Mouse (Mus musculus): Measurements from ENCODE around the gene Nrxn2.

Gene Nrxn2

DNA sequence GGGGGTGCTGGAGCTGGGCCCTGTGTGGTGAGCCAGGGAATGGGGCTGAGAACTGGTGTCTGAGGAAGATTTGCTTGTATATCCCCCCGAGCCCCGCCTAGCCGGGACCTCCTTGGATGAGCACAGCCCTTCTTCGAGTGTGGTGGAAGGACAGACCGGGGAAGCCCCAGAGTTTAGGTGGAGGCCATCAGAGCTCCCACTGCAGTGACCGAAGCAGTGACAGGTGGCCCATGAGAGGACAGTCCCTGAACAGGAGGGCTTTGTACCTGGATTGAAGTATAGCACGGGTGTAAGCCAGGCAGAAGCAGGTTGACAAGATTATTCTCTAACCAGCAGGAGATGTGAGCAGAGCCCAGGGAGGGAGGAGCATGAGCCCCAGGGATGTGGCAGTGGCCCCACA, 31.3 kb downstream of the Nrxn2 start:
- DNase-seq (ENCODE audit: low read depth, low spot score), result no peak

DNA sequence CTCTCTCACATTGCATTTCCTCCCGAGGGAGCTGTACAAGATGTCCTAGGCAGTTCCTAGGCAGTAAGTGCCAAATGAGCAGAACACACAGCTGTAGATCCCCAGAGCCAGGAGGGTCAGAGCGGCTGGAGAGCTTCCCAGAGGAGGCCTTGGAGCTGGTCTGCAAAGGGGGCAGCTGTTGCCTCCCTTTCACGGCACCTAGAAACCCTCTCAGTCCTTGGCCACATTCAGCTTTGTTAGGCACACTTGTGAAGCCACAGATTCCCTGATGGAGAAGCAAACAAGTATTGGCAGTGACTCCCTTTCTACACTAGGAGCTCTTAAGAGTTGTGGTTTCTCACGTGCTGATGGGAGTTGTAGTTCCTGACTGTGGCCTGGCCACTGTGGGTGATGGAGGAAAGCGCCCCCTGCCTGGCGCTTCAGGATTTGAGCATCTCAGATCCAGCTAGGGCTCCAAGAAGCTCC, 33.5 kb downstream of the Nrxn2 start:
- DNase-seq (ENCODE audit: low read depth, low spot score), result peak; percentile 78

DNA sequence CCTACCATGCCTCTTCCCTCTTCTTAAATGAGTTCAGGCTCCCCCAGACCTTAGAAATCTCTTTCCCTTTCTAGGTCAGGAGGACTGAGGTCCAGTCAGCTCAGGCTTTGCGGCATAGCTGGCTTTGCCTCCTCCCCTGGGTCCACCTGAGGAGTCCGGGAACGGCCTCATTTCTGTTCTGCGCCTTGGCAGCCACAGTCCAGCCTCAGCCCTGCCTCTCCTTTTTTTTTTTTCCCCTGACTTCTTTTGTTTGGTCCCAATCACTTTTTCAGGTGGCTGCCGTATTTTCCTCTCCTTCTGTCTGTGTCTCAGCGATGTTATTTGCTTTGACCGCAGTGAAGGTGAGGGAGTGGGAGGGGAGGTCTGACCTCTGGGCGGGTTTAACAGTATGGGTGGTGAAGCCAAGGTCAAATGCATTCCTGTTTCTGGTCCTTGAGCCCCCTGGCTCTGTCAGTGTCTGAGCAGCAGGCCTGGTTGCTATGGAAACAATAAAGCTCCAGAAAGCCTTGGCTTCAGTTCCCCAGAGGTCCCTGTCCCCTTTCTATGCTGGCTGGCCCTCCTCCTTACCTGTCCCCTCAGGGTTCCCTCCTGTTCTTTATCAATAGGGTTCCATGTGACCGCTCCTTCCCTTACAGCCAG, 34.3 kb downstream of the Nrxn2 start:
- DNase-seq (ENCODE audit: low read depth, low spot score), result no peak

DNA sequence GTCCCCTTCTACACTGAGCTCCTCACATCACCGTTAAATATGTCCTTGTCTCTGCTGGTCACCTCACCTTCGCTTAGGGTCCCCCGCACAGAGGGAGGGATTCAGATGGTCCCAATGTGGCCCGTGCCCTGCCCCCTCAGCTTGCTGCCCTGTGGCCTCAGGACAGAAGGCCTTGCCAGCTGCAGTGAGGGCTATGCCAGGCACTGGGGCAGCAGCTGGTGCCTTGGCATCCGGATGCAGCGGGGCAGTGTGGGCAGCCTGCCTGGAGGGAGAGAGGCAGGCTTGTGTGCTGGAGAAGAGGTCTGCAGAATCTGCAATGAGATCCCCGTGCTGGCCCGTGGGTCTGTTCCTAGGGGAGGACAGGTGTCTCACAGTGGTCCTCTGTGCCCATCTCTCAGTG, 34.8 kb downstream of the Nrxn2 start:
- DNase-seq (ENCODE audit: low read depth, low spot score), result no peak

DNA sequence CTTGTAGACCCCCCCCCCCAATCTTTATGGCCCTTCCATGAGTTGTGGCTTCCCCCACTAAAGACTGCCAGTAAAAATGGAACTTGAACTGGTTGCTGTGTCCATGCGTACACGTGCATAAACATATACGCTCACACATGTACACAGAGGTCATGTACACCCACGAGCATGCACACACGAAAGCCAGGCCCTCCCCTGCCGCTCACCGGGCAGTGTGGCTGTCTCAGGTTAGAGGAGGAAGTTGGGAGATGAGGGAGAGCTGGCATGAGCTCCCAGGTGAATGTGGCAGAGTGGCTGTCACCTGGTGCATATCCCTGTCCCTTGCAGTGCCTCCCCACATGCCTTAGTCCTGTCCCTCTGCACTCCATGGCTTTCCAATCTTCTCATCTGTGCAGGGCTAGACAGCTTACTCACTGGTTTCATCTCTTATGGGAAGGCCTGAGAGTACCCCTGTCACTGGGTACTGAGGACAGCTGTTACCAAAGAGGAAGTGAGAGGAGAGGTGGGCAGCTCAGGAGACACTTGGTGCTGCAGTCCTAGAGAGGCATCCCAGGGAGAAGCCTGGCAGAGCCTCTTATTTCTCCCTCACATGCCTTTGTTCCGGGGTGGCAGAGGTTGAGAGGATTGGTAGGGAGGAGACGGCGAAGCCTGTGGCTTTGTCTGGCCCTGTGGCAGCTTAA, 35.6 kb downstream of the Nrxn2 start:
- no peak for DNase-seq (ENCODE audit: low read depth, low spot score)

DNA sequence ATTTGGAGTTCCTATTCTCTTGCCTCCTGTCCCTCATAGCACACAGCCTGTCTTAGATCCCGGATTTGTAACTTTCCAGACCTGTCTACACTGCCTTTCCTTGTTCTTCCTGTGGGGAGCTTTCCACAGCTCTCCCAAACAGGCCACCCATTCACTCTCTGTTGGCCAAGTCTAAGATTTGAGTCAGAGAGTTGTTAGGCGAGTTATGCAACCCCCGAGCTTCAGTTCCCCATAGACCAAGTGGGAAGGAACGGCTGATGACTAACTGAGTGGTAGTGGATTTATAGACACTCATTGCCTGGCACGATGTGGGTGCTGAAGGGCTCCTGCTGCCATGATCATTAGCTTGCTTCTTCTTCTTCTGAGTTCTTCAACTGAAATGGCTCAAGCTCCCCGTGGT, 41.0 kb downstream of the Nrxn2 start:
- DNase-seq (ENCODE audit: low read depth, low spot score), result no peak

DNA sequence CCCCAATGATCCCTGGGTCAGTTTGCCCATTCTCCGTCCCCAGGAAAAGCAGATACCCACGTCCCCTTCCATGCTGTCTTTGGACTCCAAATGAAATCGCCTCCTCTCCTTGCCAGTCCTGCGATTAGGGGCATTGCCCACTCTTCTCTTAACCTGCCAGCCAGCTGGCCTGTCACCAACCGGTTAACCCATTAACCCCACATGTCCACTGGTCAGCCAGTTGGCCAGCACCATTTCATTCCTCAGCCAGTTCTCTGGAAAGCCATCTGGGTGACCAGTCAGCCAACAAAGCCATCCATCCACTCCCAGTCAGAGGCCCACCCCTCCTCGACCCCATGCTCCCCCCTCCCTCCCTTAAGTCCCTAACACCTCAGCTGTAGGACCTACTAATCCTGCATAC, 44.3 kb downstream of the Nrxn2 start:
- DNase-seq (ENCODE audit: low read depth, low spot score), result no peak

DNA sequence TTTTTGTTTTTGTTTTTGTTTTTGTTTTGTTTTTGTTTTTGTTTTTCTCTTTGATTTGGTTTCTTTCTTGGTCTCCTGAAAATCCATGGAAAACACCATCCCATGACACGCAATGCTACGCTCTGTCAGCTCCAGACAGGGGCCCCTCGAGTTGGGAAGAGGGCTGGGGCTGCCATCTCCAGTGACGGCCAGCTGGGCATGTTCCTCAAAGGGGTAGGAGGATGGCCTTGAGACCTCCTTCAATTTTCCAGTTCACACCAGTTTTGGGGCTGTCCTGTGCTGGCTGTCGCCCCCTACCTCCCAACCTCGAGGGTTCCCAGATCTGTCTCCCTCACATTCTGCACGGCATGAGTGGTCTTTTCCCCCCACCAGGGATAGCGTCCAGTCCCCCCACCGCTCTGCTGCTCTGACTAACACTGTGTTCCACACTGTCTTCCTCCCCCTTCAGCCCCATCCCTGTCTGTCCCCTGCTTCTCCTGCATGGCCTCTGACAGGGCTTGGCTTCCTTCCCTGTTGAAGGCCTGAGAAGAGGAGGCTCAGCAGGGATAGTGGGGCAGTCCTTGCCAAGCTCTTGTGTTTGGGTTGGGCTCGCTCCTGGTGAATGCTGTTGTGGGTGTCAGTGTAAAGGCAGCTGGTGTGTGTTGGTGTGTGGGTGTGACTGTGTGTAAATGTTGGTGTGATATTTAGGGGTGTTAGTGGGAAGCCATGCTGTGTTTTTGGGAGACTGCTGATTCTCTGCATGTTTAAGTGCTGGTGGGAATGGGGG, 46.0 kb downstream of the Nrxn2 start:
- no peak for DNase-seq (ENCODE audit: low read depth, low spot score)

DNA sequence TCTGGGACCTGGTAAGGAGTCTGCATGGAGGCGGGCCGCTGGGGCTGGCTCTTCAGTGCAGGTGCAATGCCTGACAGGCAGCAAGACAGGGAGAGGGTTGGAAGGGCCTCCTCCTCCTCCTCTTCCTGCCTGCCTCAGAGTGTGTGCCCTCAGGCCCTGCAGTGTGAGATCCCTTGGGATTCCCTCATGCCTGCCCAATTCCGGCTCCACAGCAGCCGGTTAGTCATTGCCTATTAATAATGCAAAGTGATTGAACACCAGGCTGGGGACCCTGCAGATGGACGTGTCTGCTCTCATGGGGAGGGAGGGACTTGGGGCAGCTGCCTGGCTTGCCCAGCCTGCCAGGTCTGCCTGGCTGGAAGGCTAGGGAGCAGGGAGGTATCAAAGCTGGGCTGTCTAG, 46.6 kb downstream of the Nrxn2 start:
- no peak for DNase-seq (ENCODE audit: low read depth, low spot score)

DNA sequence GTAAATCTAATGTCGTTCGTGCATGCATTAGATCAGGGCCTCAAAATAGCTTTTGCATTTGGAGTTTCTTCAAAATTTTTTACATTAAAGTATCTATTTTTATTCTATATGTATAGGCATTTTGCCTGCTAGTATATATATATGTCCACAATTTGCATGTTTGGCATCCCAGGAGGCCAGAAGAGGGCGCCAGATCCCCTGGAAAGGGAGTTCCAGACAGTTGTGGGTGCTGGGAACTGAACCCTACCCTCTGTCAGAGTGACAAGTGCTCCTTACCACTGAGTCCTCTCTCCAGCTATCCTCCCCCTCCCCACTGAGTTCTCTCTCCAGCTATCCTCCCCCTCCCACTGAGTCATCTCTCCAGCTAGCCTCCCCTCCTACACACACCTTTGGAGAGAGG, 48.4 kb downstream of the Nrxn2 start:
- no peak for DNase-seq (ENCODE audit: low read depth, low spot score)

DNA sequence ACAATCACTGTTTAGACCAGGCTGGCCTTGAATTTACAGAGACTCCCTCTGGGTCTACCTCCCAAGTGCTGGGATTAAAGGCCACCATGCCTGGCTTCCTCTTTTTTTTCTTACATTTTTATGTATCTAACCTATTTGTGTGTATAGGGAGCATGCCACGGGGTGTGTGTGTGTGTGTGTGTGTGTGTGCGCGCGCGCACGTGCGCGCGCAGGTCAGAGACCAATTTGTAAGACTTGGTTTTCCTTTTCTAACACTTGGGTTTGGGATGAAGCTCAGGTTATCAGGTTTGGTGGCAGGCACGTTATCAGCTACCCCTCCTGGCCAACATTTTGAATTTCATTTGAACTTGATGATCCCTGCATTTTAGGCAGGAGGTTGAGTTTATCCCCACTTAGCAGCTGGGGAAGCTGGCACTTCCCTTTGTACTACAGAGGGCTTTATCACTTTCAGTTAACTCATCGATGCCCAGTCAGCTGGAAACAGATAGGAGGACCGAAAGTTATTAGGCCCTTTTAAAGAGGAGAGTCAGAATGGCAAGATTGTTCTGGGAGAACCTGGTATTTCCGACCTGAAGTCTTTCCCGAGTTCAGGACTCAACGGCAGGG, 48.9 kb downstream of the Nrxn2 start:
- DNase-seq (ENCODE audit: low read depth, low spot score), result no peak

DNA sequence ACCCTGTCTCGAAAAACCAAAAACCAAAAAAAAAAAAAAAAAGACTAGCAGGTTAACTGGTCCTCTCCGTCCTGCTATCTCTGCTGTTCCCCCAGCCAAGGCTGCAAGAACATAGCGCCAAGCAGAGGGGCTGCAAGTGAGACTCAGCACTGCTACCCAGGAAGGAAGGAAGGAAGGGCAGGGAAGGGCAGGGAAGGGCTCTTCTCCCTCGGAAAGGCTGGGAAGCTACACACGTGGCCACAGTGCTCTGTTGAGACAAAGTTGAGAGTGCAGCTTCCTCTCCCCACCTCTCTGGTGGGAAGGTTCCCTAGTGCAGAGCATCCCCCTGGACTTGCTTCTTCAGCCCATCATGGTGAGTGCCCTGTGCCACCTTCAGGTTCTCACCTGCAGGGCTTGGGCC, 53.1 kb downstream of the Nrxn2 start:
- no peak for DNase-seq (ENCODE audit: low read depth, low spot score)

DNA sequence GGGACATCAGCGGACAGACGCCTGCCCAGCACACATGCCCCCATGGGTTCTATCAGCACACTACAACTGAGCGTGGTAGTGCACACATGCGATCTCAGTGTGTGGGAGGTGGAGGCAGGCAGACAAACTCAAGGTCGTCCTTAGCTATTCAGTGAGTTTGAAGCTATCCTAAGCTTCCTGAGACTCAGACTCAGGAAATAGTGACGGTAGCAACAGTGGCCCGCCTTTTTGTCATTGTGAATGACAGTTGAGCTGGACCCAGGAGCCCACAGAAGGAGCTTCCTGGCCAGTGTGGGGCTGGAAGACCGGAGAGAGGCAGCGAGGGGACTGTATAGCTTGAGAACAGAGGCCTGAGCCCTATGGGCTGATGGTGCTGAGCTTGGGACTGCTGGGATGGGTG, 54.3 kb downstream of the Nrxn2 start:
- DNase-seq (ENCODE audit: low read depth, low spot score), result no peak

DNA sequence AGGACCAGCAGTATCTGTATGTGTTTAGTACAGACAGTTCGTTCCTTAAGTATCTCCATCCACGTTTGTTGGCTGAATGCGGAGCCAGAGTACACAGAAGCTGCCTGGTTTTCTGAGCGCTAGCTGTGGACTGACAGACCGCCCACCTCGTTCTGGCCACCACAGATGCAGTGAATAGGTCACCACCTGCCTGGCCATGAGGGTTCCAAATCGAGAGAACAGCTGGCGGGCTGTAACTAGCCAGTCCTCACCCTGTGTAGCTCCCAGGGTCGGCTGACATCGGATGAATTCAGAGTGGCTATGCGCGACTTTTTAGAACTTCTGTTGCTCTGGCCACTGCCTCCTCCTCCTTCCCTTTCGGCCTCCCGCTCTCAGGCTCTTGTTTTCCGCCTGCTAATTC, 56.2 kb downstream of the Nrxn2 start:
- DNase-seq (ENCODE audit: low read depth, low spot score), result no peak

DNA sequence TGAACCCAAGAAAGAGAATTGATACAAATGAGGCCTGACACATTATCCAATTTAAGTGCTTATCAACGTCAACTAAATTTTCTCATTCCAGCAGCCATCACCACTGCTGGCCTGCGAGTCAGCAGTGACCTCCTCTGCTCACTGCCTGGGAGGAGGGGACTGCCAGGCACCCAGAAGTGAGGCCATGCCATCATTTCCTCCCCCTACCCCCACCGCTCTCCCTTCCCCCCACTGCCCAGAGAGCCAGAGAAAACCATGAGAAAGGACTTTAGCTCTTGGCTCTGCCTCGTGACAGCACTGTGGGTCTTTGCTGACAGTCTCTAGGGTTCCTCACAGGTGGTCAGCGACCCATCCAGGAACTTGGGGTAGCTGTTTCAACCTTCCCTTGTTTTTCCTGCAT, 56.6 kb downstream of the Nrxn2 start:
- DNase-seq (ENCODE audit: low read depth, low spot score), result no peak

DNA sequence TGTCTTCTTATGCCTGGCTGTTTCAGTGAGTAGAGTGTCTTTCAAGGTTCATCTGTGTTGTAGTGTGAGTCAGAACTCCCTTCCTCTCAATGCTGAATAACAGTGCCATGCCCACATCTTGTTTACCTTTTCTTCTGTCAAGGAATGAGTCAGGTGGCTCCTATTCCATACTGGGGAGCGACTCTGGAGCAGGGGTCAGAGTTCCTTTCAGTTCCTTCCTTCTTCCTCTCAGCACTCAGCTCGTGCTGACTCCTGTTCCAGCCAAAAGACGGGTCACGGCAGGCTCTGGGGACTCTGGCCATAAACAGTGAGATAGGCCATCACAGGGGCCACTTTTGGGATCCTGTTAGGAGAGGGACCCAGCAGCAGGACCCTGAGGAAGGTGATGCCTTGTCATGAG, 58.5 kb downstream of the Nrxn2 start:
- no peak for DNase-seq (ENCODE audit: low read depth, low spot score)

DNA sequence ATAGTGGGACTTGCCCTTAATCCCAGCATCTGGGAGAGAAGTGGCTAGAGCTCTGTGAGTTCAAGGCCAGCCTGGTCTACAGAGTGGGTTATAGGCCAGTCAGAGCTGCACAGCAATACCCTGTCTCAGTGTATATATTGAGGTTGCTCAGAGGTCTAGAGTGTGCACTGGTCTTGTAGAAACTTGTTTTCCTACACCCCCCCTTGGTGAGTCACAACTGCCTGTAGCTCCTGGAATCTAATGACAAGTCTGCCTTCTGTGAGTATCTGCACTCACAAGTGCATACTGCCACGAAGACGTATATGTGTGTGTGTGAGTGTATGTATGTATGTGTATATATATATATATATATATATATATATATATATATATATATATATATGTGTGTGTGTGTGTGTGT, 60.0 kb downstream of the Nrxn2 start:
- DNase-seq (ENCODE audit: low read depth, low spot score), result no peak

DNA sequence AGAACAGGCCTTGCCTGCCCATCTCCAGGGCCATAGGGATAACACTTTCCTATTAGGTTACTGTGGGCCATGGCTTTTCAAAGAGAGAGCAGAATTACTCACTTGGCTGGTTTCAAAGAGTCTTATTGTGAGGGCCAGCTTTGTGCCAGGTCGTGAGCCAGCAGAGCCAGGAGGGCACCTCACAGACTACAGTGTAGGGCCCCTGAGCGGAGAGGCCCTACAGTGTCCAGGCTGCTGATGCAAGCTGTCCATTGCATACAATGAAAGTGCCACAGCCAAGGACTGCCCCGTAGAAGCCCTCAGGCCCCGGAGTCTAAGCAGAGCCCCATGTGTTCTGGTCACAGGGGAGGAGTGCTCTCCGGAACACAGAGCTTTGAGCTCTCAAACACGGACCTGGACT, 64.4 kb downstream of the Nrxn2 start:
- DNase-seq (ENCODE audit: low read depth, low spot score), result no peak

DNA sequence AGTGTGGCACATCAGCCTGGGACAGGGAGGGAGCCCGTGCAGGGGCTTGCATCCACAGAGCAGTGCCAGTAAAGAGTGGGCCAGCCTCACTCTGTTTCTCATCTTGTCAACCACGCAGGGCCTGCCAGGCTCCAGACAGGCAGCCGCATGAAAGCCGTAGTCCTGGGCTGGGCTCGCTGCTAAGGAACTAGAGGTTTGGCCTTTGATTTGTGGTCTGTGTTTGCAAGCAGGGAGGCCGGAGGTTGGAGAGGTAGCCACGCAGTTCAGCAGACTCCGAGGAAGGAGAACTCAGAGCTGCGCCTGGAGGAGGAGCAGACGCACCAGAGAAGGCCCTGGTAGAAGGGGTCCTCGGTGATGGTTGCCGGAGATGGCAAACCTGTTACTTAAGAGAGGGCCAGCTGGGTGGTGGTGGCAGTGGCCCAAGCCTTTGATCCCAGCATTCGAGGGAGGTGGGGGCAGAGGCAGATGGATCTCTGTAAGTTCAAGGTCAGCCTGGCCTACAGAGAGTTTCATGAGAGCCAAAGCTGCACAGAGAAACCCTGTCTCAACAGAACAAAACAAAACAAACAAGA, 66.6 kb downstream of the Nrxn2 start:
- DNase-seq (ENCODE audit: low read depth, low spot score), result no peak

DNA sequence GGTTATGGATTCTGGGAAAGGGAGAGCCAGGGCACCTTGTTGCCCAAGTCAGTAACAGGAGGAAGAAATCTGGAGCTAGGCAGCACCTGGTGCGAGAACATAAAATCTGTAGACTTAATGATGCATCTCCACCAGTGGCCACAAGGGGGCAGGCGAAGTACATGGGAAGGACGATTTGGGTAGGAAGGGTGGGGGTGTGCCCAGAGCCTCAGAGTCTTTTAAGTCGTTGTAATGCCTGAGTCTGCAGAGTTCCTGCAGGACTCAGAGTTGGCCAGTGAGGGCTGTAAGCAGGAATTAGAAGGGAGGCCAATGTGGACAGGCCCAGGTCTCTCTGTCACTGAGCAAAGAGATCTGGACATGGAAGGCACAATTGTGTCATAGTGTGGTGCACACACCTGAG, 70.5 kb downstream of the Nrxn2 start:
- peak; percentile 92 for DNase-seq (ENCODE audit: low read depth, low spot score)

DNA sequence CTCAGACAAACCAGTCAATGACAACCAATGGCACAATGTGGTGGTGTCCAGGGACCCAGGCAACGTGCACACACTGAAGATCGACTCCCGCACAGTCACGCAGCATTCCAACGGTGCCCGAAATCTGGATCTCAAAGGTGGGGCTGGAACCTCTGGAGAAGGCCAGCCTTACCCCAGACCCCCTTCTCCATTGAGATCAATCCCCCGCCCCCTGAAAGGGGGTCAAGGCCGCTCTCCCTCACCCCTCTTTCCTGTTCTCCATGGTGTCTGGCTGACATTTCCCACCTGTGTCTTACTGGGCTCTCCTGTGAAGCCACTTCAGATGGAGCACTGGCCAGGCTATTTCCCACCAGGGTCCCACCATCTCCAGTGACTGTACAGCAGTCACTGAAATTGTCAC, 73.0 kb downstream of the Nrxn2 start:
- DNase-seq (ENCODE audit: low read depth, low spot score), result no peak

DNA sequence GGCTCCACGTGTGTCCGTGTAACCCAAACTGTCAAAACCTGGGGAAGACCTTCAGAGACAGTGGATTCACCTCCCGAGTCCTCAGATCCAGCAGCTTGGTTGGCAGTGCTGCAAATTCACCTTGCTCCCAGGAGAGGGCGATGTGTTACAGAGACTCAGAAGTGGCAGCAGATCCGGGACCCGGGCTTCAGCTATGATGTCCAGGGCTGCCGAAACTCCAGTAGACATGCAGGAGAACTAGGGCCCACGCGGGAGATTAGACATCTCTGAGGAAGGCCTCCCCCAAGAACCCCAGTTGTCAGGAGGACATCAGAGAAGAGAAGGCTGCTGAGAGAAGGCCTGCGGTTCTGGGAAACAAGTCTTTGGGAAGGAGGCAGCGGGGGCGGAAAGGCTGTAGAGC, 73.6 kb downstream of the Nrxn2 start:
- DNase-seq (ENCODE audit: low read depth, low spot score), result peak; percentile 62
